Mouse (Mus musculus): ENCODE data around the gene Taf1b. TPM values are rescaled to one million over a fixed set of nuclear protein-coding genes. Genes with fewer than 3 reads are reported as not detected.

Gene Taf1b
- polyA plus RNA-seq, 1 experiment from 2014 or later = 25.0 TPM

GRCm38 (mm10) chr12:24592055-24592454, 93.9 kb downstream of the Taf1b start:
- Histone ChIP-seq H3K36me3 (ENCODE audit: control insufficient read depth, insufficient read depth, low read length) (peaks cover 9% of the 10 kb centered on the region), H3K9me3 (ENCODE audit: control insufficient read depth, low read length) (no peaks in the 10 kb centered on the region), H3K4me1 (ENCODE audit: control insufficient read depth in 2 of 2, insufficient read depth in 2 of 2, low read length in 2 of 2) (peaks cover 7 to 13% of the 10 kb centered on the region in 2 experiments; a peak in 3 of 4 replicates), H3K27me3 (ENCODE audit: control insufficient read depth, insufficient read depth, low read length) (no peaks in the 10 kb centered on the region), H3K4me2 (ENCODE audit: low read length) (no peak overlapping the region), H3K27ac (replicated peaks in 1 of 2; ENCODE audit: control insufficient read depth in 1 of 2, insufficient read depth in 1 of 2, low read depth in 2 of 2, low read length in 2 of 2) (no peak overlapping the region), H3K4me3 (ENCODE audit: control insufficient read depth in 1 of 2, insufficient read depth in 1 of 2, low read depth in 1 of 2, low read length in 2 of 2) (no peak overlapping the region), H3K9ac (ENCODE audit: low read length) (no peak overlapping the region)
- ATAC-seq (ENCODE audit: insufficient number of reproducible peaks, insufficient read depth, low FRiP score, low read depth) = no peak
- 84% methylated on average over 9 of the region's 9 CpGs for WGBS

- H3K4me2 ChIP-seq (ENCODE audit: low read length) = peak overlapping the region; percentile 60
- 20% methylated on average over 22 of the region's 22 CpGs for WGBS
- H3K27ac ChIP-seq (replicated peaks in 1 of 2; ENCODE audit: control insufficient read depth in 1 of 2, insufficient read depth in 1 of 2, low read depth in 2 of 2, low read length in 2 of 2) = no peak overlapping the region
- no peaks in the 10 kb centered on the region for H3K9me3 ChIP-seq (ENCODE audit: control insufficient read depth, low read length)
- 0 out of 2 replicates have a peak overlapping the region, but pooled peaks have one; percentile 47 for H3K9ac ChIP-seq (ENCODE audit: low read length)
- H3K36me3 ChIP-seq (ENCODE audit: control insufficient read depth, insufficient read depth, low read length) = peaks cover 4% of the 10 kb centered on the region; the same call in 1 of the 2 replicates
- H3K27me3 ChIP-seq (ENCODE audit: control insufficient read depth, insufficient read depth, low read length) = no peaks in the 10 kb centered on the region
- ATAC-seq (ENCODE audit: insufficient number of reproducible peaks, insufficient read depth, low FRiP score, low read depth) = no peak; the same call in 1 of the 2 replicates
- H3K4me1 ChIP-seq (ENCODE audit: control insufficient read depth in 2 of 2, insufficient read depth in 2 of 2, low read length in 2 of 2) = peaks cover 7 to 13% of the 10 kb centered on the region in 2 experiments; a peak in 3 of 4 replicates
- H3K4me3 ChIP-seq (ENCODE audit: control insufficient read depth in 1 of 2, insufficient read depth in 1 of 2, low read depth in 1 of 2, low read length in 2 of 2) = peak overlapping the region; percentile 3 to 21; a peak in 3 of 4 replicates
Observed at GRCm38 (mm10) chr12:24592956-24593672, 95.0 kb downstream of the Taf1b start.

GRCm38 (mm10) chr12:24597376-24597775, 99.2 kb downstream of the Taf1b start:
- no peaks in the 10 kb centered on the region for H3K9me3 ChIP-seq (ENCODE audit: control insufficient read depth, low read length)
- H3K9ac ChIP-seq (ENCODE audit: low read length) = no peak overlapping the region
- H3K4me1 ChIP-seq (ENCODE audit: control insufficient read depth in 2 of 2, insufficient read depth in 2 of 2, low read length in 2 of 2) = peaks cover 7 to 11% of the 10 kb centered on the region in 2 experiments; a peak in 3 of 4 replicates
- no peak overlapping the region for H3K4me3 ChIP-seq (ENCODE audit: control insufficient read depth in 1 of 2, insufficient read depth in 1 of 2, low read depth in 1 of 2, low read length in 2 of 2)
- H3K4me2 ChIP-seq (ENCODE audit: low read length) = no peak overlapping the region
- WGBS = 70% methylated on average over 6 of the region's 6 CpGs
- ATAC-seq (ENCODE audit: insufficient number of reproducible peaks, insufficient read depth, low FRiP score, low read depth) = no peak
- peaks cover 2% of the 10 kb centered on the region; the same call in 1 of the 2 replicates for H3K36me3 ChIP-seq (ENCODE audit: control insufficient read depth, insufficient read depth, low read length)
- no peak overlapping the region for H3K27ac ChIP-seq (replicated peaks in 1 of 2; ENCODE audit: control insufficient read depth in 1 of 2, insufficient read depth in 1 of 2, low read depth in 2 of 2, low read length in 2 of 2)
- no peaks in the 10 kb centered on the region for H3K27me3 ChIP-seq (ENCODE audit: control insufficient read depth, insufficient read depth, low read length)

GRCm38 (mm10) chr12:24599366-24599895, 101.3 kb downstream of the Taf1b start:
- peaks cover 14% of the 10 kb centered on the region; the same call in 1 of the 2 replicates for H3K36me3 ChIP-seq (ENCODE audit: control insufficient read depth, insufficient read depth, low read length)

GRCm38 (mm10) chr12:24600074-24600473, 101.9 kb downstream of the Taf1b start:
- ATAC-seq (ENCODE audit: insufficient number of reproducible peaks, insufficient read depth, low FRiP score, low read depth) = no peak
- WGBS = 83% methylated on average over 7 of the region's 7 CpGs
- Histone ChIP-seq H3K4me1 (ENCODE audit: control insufficient read depth in 2 of 2, insufficient read depth in 2 of 2, low read length in 2 of 2) (no peaks in the 10 kb centered on the region), H3K27me3 (ENCODE audit: control insufficient read depth, insufficient read depth, low read length) (no peaks in the 10 kb centered on the region), H3K36me3 (ENCODE audit: control insufficient read depth, insufficient read depth, low read length) (peaks cover 17% of the 10 kb centered on the region; the same call in 1 of the 2 replicates), H3K9ac (ENCODE audit: low read length) (no peak overlapping the region), H3K9me3 (ENCODE audit: control insufficient read depth, low read length) (no peaks in the 10 kb centered on the region), H3K4me2 (ENCODE audit: low read length) (no peak overlapping the region), H3K4me3 (ENCODE audit: control insufficient read depth in 1 of 2, insufficient read depth in 1 of 2, low read depth in 1 of 2, low read length in 2 of 2) (no peak overlapping the region), H3K27ac (replicated peaks in 1 of 2; ENCODE audit: control insufficient read depth in 1 of 2, insufficient read depth in 1 of 2, low read depth in 2 of 2, low read length in 2 of 2) (no peak overlapping the region)

More at GRCm38 (mm10) chr12:24599366-24599895, 101.3 kb downstream of the Taf1b start:
- Histone ChIP-seq H3K4me3 (ENCODE audit: control insufficient read depth in 1 of 2, insufficient read depth in 1 of 2, low read depth in 1 of 2, low read length in 2 of 2) (no peak overlapping the region), H3K4me1 (ENCODE audit: control insufficient read depth in 2 of 2, insufficient read depth in 2 of 2, low read length in 2 of 2) (no peaks in the 10 kb centered on the region), H3K9ac (ENCODE audit: low read length) (no peak overlapping the region), H3K27me3 (ENCODE audit: control insufficient read depth, insufficient read depth, low read length) (no peaks in the 10 kb centered on the region), H3K4me2 (ENCODE audit: low read length) (no peak overlapping the region), H3K27ac (replicated peaks in 1 of 2; ENCODE audit: control insufficient read depth in 1 of 2, insufficient read depth in 1 of 2, low read depth in 2 of 2, low read length in 2 of 2) (no peak overlapping the region), H3K9me3 (ENCODE audit: control insufficient read depth, low read length) (no peaks in the 10 kb centered on the region)
- ATAC-seq (ENCODE audit: insufficient number of reproducible peaks, insufficient read depth, low FRiP score, low read depth) = no peak
- WGBS = 68% methylated on average over 8 of the region's 8 CpGs

- Histone ChIP-seq H3K36me3 (ENCODE audit: control insufficient read depth, insufficient read depth, low read length) (peaks cover 23% of the 10 kb centered on the region), H3K4me1 (ENCODE audit: control insufficient read depth in 2 of 2, insufficient read depth in 2 of 2, low read length in 2 of 2) (no peaks in the 10 kb centered on the region), H3K27ac (replicated peaks in 1 of 2; ENCODE audit: control insufficient read depth in 1 of 2, insufficient read depth in 1 of 2, low read depth in 2 of 2, low read length in 2 of 2) (no peak overlapping the region), H3K9me3 (ENCODE audit: control insufficient read depth, low read length) (no peaks in the 10 kb centered on the region), H3K4me3 (ENCODE audit: control insufficient read depth in 1 of 2, insufficient read depth in 1 of 2, low read depth in 1 of 2, low read length in 2 of 2) (no peak overlapping the region), H3K27me3 (ENCODE audit: control insufficient read depth, insufficient read depth, low read length) (no peaks in the 10 kb centered on the region), H3K9ac (ENCODE audit: low read length) (no peak overlapping the region), H3K4me2 (ENCODE audit: low read length) (no peak overlapping the region)
- WGBS = 5% methylated on average over 9 of the region's 9 CpGs
- 0 out of 2 replicates have a peak, but pooled peaks have one; percentile 63 for ATAC-seq (ENCODE audit: insufficient number of reproducible peaks, insufficient read depth, low FRiP score, low read depth)
Observed at GRCm38 (mm10) chr12:24600806-24601205, 102.6 kb downstream of the Taf1b start.

GRCm38 (mm10) chr12:24603266-24603665, 105.1 kb downstream of the Taf1b start:
- Histone ChIP-seq H3K27me3 (ENCODE audit: control insufficient read depth, insufficient read depth, low read length) (no peaks in the 10 kb centered on the region), H3K27ac (replicated peaks in 1 of 2; ENCODE audit: control insufficient read depth in 1 of 2, insufficient read depth in 1 of 2, low read depth in 2 of 2, low read length in 2 of 2) (no peak overlapping the region), H3K4me2 (ENCODE audit: low read length) (no peak overlapping the region), H3K9me3 (ENCODE audit: control insufficient read depth, low read length) (no peaks in the 10 kb centered on the region), H3K36me3 (ENCODE audit: control insufficient read depth, insufficient read depth, low read length) (peaks cover 25% of the 10 kb centered on the region), H3K4me3 (ENCODE audit: control insufficient read depth in 1 of 2, insufficient read depth in 1 of 2, low read depth in 1 of 2, low read length in 2 of 2) (no peak overlapping the region), H3K9ac (ENCODE audit: low read length) (no peak overlapping the region), H3K4me1 (ENCODE audit: control insufficient read depth in 2 of 2, insufficient read depth in 2 of 2, low read length in 2 of 2) (no peaks in the 10 kb centered on the region)
- 30% methylated on average over 2 of the region's 2 CpGs for WGBS
- no peak for ATAC-seq (ENCODE audit: insufficient number of reproducible peaks, insufficient read depth, low FRiP score, low read depth)
